Mouse (Mus musculus): ENCODE measurements around the gene Themis. TPM values are rescaled to one million over a fixed set of nuclear protein-coding genes. Genes with fewer than 3 reads are reported as not detected.

Gene Themis
- 10 to 100 TPM; 52.2 to 55.4 TPM for polyA plus RNA-seq (2017; shearing (Covaris generic))

DNA sequence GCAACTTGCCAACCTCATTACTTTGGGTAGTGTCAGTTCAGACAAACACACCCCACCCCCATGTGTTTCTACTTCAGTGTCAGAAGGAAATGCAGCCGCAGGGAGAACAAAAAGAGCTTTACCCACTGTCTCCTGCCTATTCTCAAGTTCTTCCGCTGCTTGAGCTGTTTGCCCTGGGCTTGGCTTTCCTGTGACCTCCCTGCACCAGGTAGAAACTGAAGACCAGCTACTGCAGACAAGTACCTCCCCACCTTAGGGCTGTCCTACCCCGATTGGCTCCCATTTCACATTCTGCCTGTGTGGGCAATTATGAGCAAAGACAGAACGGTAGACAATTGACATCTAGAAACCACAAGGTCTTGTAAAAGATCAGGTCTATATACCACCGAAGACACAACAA, at the start of gene Themis:
Gene Themis (plus strand): TSS at position 100 of the 400 bp plus-strand sequence.
- peak; percentile 82 for ATAC-seq

DNA sequence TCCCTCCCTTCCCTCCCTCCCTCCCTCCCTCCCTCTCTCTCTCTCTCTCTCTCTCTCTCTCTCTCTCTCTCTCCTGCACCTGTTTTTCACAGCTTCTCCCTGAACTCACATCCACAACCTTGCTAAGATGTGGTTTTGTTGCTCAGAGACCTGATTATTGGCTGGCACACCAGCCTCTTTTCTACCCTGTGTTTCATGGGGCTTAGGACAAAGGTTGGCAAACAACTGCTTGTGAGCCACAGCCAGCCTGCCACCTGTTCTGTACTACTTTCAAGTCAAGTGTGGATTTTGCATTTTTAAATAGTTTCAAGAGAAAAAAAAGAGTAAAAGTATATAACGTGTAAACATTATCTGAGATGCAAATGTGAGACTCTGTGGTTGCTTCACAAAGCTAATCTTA, 48.7 kb upstream of the Themis start:
- ATAC-seq = no peak

DNA sequence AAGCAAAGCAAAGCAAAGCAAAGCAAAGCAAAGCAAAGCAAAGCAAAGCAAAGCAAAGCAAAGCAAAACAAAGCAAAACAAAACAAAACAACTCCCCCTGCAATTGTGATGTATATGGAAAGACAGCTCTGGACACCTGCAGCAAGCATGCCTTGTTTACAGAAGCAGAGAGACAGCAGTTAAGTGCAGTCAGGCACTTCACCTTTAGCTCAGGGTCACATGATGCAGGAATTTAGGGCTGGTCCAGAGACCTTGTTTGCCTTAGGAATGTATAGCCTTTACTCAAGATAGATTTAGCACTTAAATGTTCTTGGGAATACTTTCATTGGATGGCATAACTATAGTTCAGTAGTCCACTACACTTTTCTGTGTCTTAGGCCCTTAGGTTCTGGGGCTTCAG, 32.1 kb upstream of the Themis start:
- no peak for ATAC-seq

DNA sequence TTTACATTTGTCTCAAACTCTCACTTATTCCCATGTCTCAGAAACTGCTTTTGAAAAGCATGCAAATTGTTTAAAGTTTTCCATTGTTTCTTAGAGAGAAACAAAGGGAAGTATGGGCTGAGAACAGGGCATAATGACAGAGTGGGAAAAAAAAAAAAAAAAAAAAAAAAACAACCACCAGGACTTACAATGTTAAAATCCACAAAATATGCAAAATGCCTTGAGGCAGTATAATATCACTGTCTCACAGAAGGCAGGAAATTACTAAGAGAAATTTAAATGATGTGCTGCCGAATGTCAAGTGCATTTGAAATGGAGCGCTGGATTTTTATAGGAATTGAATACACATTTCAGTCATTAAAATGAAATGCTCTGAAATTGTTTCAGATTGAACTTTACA, 26.3 kb upstream of the Themis start:
- ATAC-seq = no peak

- no peak for ATAC-seq
Observed at GRCm38 (mm10) chr10:28647855-28648254, 20.3 kb upstream of the Themis start.

- ATAC-seq = no peak
Observed at GRCm38 (mm10) chr10:28649109-28649899, 18.9 kb upstream of the Themis start.

DNA sequence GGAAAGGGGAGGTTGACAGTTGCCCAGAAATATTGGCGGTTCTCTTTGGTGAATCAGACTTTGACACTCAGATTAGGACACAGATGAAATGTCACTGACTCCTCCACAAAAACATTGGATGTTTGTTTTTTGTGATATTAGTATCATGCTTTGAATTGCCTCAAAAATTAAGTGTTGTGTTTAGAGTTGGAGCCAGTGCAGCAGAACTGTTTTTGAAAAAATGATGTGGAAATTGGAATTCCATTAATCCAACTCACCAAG, 18.3 kb upstream of the Themis start:
- ATAC-seq = no peak

GRCm38 (mm10) chr10:28651910-28652309, 16.2 kb upstream of the Themis start:
- no peak for ATAC-seq

- ATAC-seq = no peak
Observed at GRCm38 (mm10) chr10:28654733-28655132, 13.4 kb upstream of the Themis start.

DNA sequence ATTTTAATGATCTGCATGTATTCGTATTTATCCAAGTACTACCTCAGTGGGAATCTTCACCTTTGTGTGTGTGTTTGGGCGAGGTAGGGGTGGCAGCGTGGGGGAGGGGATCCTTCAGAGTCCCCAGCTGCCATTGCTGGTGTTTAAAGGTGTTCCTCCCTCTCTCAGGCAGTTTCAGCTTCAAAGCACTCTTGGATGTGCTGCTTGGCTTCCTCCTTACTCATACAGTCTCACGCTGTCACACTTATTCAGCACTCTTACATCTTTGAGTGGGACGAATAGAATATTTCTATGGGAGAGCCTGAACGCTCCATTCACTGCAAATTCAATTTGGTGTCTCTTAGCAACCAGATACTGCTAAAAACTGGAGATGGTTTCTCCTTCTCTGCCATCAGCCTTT, 3.0 kb upstream of the Themis start:
- no peak for ATAC-seq

DNA sequence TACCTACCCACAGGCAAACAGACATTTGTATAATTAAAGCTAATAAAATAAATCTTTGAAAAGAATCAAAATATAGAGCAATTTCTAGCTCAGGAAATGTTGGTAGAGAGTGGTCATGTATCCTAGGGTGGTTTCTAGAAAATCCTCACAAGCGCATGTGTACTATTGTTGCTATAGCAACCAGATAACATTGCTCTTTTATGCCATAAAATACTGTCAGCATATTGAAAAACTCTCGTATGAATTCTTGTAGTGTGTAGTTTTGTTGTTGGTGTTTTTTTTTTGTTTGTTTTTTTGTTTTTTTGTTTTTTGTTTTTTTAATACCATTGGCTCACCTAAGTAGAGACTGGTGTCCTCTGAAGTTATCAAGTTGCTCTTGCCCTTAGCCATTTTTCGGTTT, 5.8 kb downstream of the Themis start:
- peak; percentile 26 for ATAC-seq

- no peak for ATAC-seq
Observed at GRCm38 (mm10) chr10:28675337-28675736, 7.2 kb downstream of the Themis start.

- ATAC-seq = peak; percentile 64
Observed at GRCm38 (mm10) chr10:28694981-28695380, 26.8 kb downstream of the Themis start.

GRCm38 (mm10) chr10:28696032-28696431, 27.9 kb downstream of the Themis start:
- ATAC-seq = no peak

GRCm38 (mm10) chr10:28698175-28698574, 30.0 kb downstream of the Themis start:
- ATAC-seq = no peak

DNA sequence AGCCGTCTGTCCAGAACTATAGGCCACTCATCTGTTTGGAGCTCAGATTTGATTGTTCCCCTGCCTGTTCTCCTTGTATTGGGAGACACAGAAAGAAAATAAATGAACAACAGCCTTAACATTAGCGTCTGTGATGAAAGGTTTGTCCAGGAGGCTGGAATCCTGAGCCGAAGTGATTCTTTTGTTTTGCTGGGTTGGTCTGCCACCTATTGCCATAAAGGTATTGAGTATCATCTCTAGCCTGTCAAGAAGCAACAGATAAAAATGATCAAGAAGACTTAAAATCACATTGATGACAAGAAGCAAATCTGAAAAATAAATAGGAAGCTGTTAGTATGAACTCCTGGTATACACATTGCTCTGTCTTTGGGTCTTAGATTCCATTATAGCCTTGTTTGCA, 53.7 kb downstream of the Themis start:
- ATAC-seq = no peak

- no peak for ATAC-seq
Observed at GRCm38 (mm10) chr10:28723266-28723665, 55.1 kb downstream of the Themis start.

- ATAC-seq = peak; percentile 94
Observed at GRCm38 (mm10) chr10:28730122-28730521, 62.0 kb downstream of the Themis start.

DNA sequence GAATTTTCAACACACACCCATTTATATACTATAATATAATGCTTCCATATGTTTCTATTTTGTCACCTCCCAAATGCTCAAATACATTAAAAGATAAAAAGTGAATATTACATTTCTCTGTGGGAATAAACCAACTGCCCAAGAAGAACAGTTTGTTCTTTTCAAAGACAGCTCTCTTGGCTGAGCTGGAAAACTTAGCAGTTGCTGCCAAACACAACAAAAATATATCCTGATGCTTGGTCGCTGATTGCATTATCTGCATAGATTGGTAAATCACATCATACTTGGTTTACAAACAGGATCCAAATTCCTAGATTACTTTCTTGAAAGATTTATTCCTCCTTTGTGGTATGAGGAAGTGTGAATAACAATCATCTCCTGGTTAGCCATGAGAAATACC, 69.8 kb downstream of the Themis start:
- ATAC-seq = no peak

- ATAC-seq = no peak
Observed at GRCm38 (mm10) chr10:28746426-28746825, 78.3 kb downstream of the Themis start.

DNA sequence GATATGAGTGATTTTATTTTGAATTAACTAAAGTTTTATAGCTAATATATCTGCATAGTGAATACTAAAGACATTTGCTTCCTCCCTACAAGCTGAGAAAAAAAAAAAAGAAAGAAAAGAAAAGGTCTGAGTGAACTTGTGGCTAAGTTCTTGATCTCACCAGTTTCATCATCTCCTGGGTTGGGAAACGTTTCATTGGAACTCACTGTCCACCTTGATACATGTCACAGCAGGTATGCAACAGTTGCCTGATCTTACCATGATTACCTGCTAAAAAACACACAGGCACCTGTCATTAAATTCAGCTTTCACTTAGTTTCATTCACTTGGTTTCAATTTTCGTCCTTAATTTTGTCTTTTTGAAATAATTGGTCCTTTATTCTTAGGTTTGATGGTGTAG, 85.2 kb downstream of the Themis start:
- no peak for ATAC-seq

DNA sequence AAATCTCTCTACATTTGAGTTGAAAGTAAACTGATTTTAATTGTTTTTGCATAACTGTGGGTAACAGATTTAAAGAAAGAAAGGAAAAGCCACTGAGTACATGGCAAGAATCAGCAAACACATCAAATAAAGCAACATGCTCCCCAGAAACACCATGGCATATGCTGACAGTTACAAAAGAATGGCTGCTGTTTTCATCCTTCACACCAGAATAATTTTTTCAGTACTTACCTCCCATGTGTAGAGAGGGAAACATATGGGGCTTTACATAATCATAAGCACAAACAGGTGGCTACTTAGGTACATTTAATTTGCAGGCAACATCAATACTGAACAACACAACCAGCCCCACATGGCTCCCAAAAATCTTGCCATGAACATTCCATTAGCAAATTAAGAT, 86.8 kb downstream of the Themis start:
- no peak for ATAC-seq

- peak; percentile 81 for ATAC-seq
Observed at GRCm38 (mm10) chr10:28776777-28777402, 108.7 kb downstream of the Themis start.

DNA sequence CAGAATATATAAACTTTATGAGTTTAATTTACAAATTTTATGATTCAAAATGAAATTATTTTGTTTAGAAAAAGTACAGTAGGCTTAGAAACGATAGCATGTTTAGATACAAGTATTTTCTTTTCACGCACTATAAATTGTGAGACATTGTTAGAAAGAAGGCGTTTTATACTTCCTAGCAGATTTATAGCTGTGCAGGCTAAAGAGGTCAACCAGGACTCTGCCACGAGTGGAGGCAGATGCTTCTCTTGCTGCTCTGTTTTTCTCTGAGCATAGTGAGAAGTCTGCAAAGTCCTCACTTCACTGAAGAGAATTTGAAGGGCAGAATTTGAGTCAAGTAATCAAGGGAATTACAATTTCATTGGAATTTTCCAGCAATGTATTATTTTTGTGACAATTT, 131.3 kb downstream of the Themis start:
- ATAC-seq = no peak

- ATAC-seq = peak; percentile 40
Observed at GRCm38 (mm10) chr10:28805160-28805559, 137.0 kb downstream of the Themis start.
